Mouse (Mus musculus) adrenal gland, adult 8-10 months (tissue): ENCODE results near the gene Efhc2. TPM values are rescaled to one million over a fixed set of nuclear protein-coding genes. Genes with fewer than 3 reads are reported as not detected.

Experiments
- DNase-seq: peaks from one replicate; pipeline ENCODE4 v3.0.0; 2022
- total RNA-seq, 4 experiments: library from RNA; stranded (reverse); gene quantifications; 2 replicates each; pipeline ENCODE4 v1.2.4; 2022

Efhc2 gene
- total RNA-seq, result 1 to 10 TPM; 3.2 to 3.5 (median 3.4) TPM

- peak; percentile 14 for DNase-seq
Observed at GRCm38 (mm10) chrX:17319126-17319583, at the start of gene Efhc2. TSS of gene Efhc2 (minus strand) at chrX:17319368.

DNA sequence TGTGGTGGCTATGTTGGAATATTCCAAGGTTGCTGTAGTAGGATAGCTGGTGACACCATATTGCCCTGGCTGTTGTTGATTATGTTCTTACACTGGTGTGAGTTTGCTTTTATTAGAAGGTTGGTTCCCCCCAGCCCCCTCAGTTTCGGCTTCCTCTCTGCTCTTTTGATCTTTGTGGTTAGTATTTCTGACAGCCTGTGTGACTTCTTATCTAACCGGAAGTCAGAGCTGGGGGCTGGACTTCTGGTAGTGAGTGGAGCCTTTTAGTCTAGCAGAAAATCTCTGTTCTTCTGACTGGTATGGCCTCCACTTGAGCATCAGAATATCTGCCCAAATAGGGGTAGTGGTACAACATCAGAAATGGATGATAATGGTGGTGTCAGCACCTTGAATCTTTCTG, 45.9 kb upstream of the Efhc2 start:
- no peak for DNase-seq

GRCm38 (mm10) chrX:17300349-17300880, 18.8 kb downstream of the Efhc2 start:
- DNase-seq, result no peak

DNA sequence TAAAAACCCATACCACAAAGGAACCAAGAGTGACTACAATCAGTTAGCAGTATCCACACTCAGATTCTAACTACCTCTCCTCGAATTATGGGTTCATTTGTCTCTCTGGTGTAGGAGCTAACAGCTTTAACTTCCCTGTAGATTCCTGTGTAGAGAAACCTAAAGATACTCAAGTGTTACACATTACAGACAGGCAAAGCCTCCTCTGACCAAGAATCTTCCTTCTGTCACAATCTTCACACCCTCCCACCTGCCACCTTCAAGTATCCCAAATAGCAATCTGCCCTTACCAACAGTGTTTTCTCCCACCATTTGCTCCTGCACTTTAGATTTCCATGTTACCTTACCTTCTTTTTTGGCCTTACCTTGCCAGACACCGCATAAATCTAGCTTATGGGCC, 35.3 kb downstream of the Efhc2 start:
- no peak for DNase-seq

DNA sequence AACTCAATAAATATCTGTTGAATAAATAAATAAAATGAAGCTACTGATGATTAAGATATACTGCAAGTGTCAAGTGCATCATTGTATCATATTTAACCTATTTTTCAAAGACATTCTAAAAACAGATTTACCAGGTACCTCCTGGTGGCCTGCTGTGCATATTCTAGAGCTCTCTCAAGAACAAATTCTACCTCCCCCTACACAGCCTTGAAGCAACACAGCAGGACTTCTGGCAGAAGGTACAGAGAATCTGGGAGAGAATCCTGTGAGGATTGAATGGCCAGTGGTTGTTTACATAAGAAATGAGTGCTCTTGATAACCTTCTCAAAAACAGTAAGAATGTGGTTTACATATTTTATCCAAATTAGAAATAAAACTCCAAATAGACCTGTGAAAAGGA, 94.0 kb downstream of the Efhc2 start:
- DNase-seq, result no peak

GRCm38 (mm10) chrX:17217451-17217850, 101.7 kb downstream of the Efhc2 start:
- DNase-seq, result no peak

DNA sequence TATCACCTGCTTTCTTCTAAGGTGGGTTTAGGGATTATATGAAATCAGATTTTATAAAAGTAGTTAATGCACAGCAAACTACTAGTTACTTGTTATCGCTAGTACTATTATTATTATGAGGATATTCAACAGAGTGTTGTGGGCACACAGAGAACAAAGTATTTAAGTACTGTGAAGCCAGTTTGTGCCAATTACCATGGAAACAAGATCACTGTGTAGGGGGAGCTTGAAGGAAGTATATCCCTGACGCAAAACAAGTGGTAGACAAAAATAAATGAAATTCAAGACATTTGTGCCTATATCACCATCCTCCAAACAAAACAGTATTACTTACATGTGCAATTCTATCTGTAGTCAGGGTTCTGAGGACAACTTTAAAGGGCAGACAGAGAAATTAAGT, 105.7 kb downstream of the Efhc2 start:
- no peak for DNase-seq

GRCm38 (mm10) chrX:17175748-17176147, 143.4 kb downstream of the Efhc2 start:
- DNase-seq, result no peak

DNA sequence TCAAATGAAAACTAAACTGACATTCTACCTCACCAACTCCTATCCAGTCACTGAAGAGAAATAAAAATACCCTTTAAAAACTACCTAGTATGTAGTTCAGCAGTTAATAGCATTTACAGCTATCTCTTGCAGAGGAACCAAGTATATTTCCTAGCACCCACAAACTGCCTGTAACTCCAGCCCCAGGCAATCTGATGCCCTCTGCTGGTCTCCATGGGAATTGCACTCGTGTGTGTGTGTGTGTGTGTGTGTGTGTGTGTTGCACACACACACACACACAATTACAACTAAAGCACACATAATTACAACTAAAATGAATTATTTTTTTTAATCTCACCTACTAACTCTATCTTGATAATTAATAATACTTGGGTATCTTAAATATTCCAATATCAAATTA, 153.5 kb downstream of the Efhc2 start:
- DNase-seq, result no peak
